Mouse (Mus musculus): ENCODE measurements around the gene Lrmda. TPM values are rescaled to one million over a fixed set of nuclear protein-coding genes. Genes with fewer than 3 reads are reported as not detected.

Gene Lrmda
- polyA plus RNA-seq, 1 experiment from 2014 or later: 0.66 TPM

- ATAC-seq (ENCODE audit: insufficient read depth, low FRiP score, low TSS enrichment): no peak
- no peaks in the 10 kb centered on the region for H3K9me3 ChIP-seq (ENCODE audit: control insufficient read depth, low read length)
- H3K4me2 ChIP-seq (ENCODE audit: low read depth): peak overlapping the region; percentile 83
- DNase-seq (ENCODE audit: low spot score): no peak
- H3K27me3 ChIP-seq (ENCODE audit: control insufficient read depth, insufficient read depth, low read length): no peaks in the 10 kb centered on the region
- peak overlapping the region; percentile 100 for H3K27ac ChIP-seq (ENCODE audit: low read depth, low read length)
- H3K9ac ChIP-seq (ENCODE audit: low read length): peak overlapping the region; percentile 97
- peak overlapping the region; percentile 88 for H3K4me3 ChIP-seq (ENCODE audit: low read depth, low read length)
- H3K36me3 ChIP-seq (ENCODE audit: control insufficient read depth, insufficient read depth, low read length): peaks cover 13% of the 10 kb centered on the region
- WGBS: under 1% methylated on average over 37 of the region's 37 CpGs
- peaks cover 15% of the 10 kb centered on the region for H3K4me1 ChIP-seq (ENCODE audit: control insufficient read depth, insufficient read depth, low read length)
Measured at GRCm38 (mm10) chr14:21985426-21985931, 34.0 kb upstream of the Lrmda start.

GRCm38 (mm10) chr14:21985981-21986732 lies 33.4 kb upstream of the Lrmda start:
- peak; percentile 82 for DNase-seq (ENCODE audit: low spot score)
- Histone ChIP-seq H3K27me3 (ENCODE audit: control insufficient read depth, insufficient read depth, low read length) (no peaks in the 10 kb centered on the region), H3K4me1 (ENCODE audit: control insufficient read depth, insufficient read depth, low read length) (peaks cover 18% of the 10 kb centered on the region), H3K36me3 (ENCODE audit: control insufficient read depth, insufficient read depth, low read length) (peaks cover 13% of the 10 kb centered on the region), H3K9me3 (ENCODE audit: control insufficient read depth, low read length) (no peaks in the 10 kb centered on the region), H3K4me2 (ENCODE audit: low read depth) (peak overlapping the region; percentile 83), H3K27ac (ENCODE audit: low read depth, low read length) (peak overlapping the region; percentile 100), H3K4me3 (ENCODE audit: low read depth, low read length) (peak overlapping the region; percentile 88), H3K9ac (ENCODE audit: low read length) (peak overlapping the region; percentile 97)
- ATAC-seq (ENCODE audit: insufficient read depth, low FRiP score, low TSS enrichment): no peak
- under 1% methylated on average over 48 of the region's 62 CpGs for WGBS

GRCm38 (mm10) chr14:21986733-21987659 lies 32.5 kb upstream of the Lrmda start:
- WGBS: under 1% methylated on average over 49 of the region's 61 CpGs
- ATAC-seq (ENCODE audit: insufficient read depth, low FRiP score, low TSS enrichment) (peak; percentile 5; the same call in 1 of the 2 replicates), DNase-seq (ENCODE audit: low spot score) (peak; percentile 61)
- no peaks in the 10 kb centered on the region for H3K27me3 ChIP-seq (ENCODE audit: control insufficient read depth, insufficient read depth, low read length)
- peak overlapping the region; percentile 97 for H3K9ac ChIP-seq (ENCODE audit: low read length)
- H3K4me1 ChIP-seq (ENCODE audit: control insufficient read depth, insufficient read depth, low read length): peaks cover 18% of the 10 kb centered on the region
- peak overlapping the region; percentile 88 for H3K4me3 ChIP-seq (ENCODE audit: low read depth, low read length)
- no peaks in the 10 kb centered on the region for H3K9me3 ChIP-seq (ENCODE audit: control insufficient read depth, low read length)
- H3K4me2 ChIP-seq (ENCODE audit: low read depth): peak overlapping the region; percentile 83
- H3K36me3 ChIP-seq (ENCODE audit: control insufficient read depth, insufficient read depth, low read length): peaks cover 13% of the 10 kb centered on the region
- peak overlapping the region; percentile 100 for H3K27ac ChIP-seq (ENCODE audit: low read depth, low read length)

GRCm38 (mm10) chr14:21987660-21988576 lies 31.6 kb upstream of the Lrmda start:
- ATAC-seq (ENCODE audit: insufficient read depth, low FRiP score, low TSS enrichment) (peak; percentile 66), DNase-seq (ENCODE audit: low spot score) (peak; percentile 98)
- Histone ChIP-seq H3K36me3 (ENCODE audit: control insufficient read depth, insufficient read depth, low read length) (peaks cover 13% of the 10 kb centered on the region), H3K4me3 (ENCODE audit: low read depth, low read length) (peak overlapping the region; percentile 88), H3K9ac (ENCODE audit: low read length) (peak overlapping the region; percentile 97), H3K27ac (ENCODE audit: low read depth, low read length) (peak overlapping the region; percentile 100), H3K4me1 (ENCODE audit: control insufficient read depth, insufficient read depth, low read length) (peaks cover 16% of the 10 kb centered on the region; the same call in 1 of the 2 replicates), H3K27me3 (ENCODE audit: control insufficient read depth, insufficient read depth, low read length) (no peaks in the 10 kb centered on the region), H3K4me2 (ENCODE audit: low read depth) (peak overlapping the region; percentile 83), H3K9me3 (ENCODE audit: control insufficient read depth, low read length) (no peaks in the 10 kb centered on the region)
- under 1% methylated on average over 62 of the region's 74 CpGs for WGBS

DNA sequence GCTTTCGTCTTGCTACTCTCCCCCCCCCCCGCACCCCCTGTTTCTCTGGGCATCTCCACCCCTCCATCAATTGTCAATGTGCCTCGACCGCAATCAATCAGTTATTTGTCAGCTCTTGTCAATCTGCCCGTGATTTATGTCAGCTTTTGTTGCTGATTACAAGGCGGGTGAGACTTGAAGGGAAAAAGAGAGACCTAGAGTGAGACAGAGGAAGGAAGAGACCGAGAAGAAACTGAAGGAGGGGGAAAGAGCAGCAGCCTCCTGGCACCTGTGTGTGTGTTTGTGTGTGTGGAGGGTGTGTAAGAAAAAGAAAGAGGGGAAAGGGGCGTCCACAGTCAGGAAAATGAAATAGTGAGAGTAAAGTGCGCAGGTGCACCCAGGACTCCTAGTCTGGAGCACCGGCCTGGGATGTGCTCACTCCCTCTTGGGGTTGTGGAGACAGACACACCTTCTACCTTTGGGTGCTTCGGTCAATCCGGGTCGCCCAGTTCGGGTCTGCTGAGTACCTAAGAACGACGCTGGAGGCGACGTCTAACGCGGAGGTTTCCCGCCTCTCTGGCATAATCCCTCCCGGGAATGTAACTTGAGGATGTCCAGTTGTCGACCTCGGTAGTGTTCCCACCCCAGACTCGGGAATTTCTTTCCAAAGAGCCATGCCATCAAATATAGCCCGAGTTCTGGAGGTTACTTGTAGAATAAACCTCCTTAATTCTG lies 30.8 kb upstream of the Lrmda start:
- Histone ChIP-seq H3K27ac (ENCODE audit: low read depth, low read length) (peak overlapping the region; percentile 93), H3K27me3 (ENCODE audit: control insufficient read depth, insufficient read depth, low read length) (no peaks in the 10 kb centered on the region), H3K9ac (ENCODE audit: low read length) (peak overlapping the region; percentile 76), H3K4me2 (ENCODE audit: low read depth) (peak overlapping the region; percentile 83), H3K4me3 (ENCODE audit: low read depth, low read length) (peak overlapping the region; percentile 88), H3K9me3 (ENCODE audit: control insufficient read depth, low read length) (no peaks in the 10 kb centered on the region), H3K36me3 (ENCODE audit: control insufficient read depth, insufficient read depth, low read length) (peaks cover 13% of the 10 kb centered on the region), H3K4me1 (ENCODE audit: control insufficient read depth, insufficient read depth, low read length) (peaks cover 21% of the 10 kb centered on the region)
- whole genome bisulfite sequencing: under 1% methylated on average over 25 of the region's 26 CpGs
- ATAC-seq (ENCODE audit: insufficient read depth, low FRiP score, low TSS enrichment): 0 out of 2 replicates have a peak, but pooled peaks have one; percentile 3
- peak; percentile 71 for DNase-seq (ENCODE audit: low spot score)

DNA sequence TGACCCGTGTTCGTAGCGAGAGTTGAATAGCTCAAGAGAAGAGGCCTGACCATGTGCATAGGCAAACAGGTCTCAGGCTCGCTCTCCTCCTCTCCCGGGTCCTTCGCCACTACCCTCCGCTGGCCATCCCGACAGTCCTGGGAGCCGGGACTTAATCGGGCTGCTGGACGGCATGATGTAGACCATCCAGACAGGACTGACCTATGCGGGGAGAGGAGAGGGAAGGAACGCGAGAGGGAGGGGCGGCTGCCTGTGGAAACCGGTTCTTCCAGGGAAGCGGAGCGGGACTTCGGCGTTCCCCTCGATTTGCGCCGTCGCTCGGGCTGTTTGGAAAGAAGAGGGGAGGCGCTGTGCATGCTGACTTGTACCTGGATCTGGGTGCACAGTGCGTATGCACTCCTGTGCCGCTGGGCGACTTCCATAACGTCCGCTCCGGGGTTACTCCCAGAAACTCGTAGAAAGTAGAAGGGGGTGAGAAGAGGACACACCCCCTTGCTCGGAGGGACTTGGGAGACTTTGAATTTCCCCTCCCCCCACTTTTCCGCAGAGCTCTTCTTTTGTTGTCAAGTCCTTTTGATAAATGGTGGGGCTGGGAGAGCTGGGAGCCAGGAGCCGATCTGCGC lies 30.1 kb upstream of the Lrmda start, which contains the start of gene Zfp503:
Zfp503 (minus strand) TSS at position 311 of the 623 bp plus-strand sequence.
- DNase-seq (ENCODE audit: low spot score) (peak; percentile 85), ATAC-seq (ENCODE audit: insufficient read depth, low FRiP score, low TSS enrichment) (peak; percentile 22; the same call in 1 of the 2 replicates)
- Histone ChIP-seq H3K9me3 (ENCODE audit: control insufficient read depth, low read length) (no peaks in the 10 kb centered on the region), H3K27ac (ENCODE audit: low read depth, low read length) (peak within 1 kb of the TSS; percentile 93), H3K27me3 (ENCODE audit: control insufficient read depth, insufficient read depth, low read length) (no peaks in the 10 kb centered on the region), H3K4me3 (ENCODE audit: low read depth, low read length) (peak within 1 kb of the TSS; percentile 88), H3K9ac (ENCODE audit: low read length) (peak within 1 kb of the TSS; percentile 76), H3K36me3 (ENCODE audit: control insufficient read depth, insufficient read depth, low read length) (peaks cover 13% of the 10 kb centered on the region), H3K4me2 (ENCODE audit: low read depth) (peak within 1 kb of the TSS; percentile 83), H3K4me1 (ENCODE audit: control insufficient read depth, insufficient read depth, low read length) (peaks cover 28% of the 10 kb centered on the region)
- WGBS: under 1% methylated on average over 37 of the region's 37 CpGs

DNA sequence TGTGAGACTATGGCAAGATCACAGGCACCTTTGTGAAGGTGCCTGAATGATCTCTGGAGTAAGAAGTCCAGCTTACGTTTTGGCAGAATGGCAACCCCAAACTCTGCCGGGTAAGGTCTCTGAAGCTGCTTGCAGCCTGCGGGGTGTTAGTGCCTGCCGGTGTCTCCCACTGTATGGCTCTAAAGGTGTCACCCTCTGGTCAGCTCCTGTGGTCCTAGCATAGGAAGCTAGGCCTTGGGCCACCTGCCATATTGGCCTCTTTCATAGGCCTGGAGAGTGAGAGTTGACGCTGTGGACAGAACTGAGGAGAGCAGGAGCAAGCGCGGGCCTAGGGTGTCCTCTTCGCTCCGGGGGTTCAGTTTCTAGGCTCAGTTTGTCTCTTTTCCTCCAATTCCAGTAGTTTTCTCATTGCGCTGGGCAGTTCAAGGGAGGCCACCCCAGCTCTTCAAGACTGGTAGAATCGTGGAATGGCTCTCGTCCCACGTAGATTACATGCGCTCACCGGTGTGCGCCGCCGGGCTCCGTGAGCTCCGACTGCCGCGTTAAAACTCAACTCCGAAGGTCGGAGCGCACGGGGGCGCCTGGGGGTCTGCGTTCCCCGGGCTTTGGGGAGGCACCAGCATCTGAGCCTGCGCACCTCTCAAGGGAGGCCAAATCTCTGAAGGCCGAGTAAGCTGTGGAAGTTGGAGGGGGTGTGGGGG lies 29.0 kb upstream of the Lrmda start:
- Histone ChIP-seq H3K9ac (ENCODE audit: low read length) (peak overlapping the region; percentile 76), H3K4me3 (ENCODE audit: low read depth, low read length) (peak overlapping the region; percentile 88), H3K27me3 (ENCODE audit: control insufficient read depth, insufficient read depth, low read length) (no peaks in the 10 kb centered on the region), H3K4me2 (ENCODE audit: low read depth) (peak overlapping the region; percentile 83), H3K27ac (ENCODE audit: low read depth, low read length) (peak overlapping the region; percentile 93), H3K9me3 (ENCODE audit: control insufficient read depth, low read length) (no peaks in the 10 kb centered on the region), H3K36me3 (ENCODE audit: control insufficient read depth, insufficient read depth, low read length) (peaks cover 4% of the 10 kb centered on the region), H3K4me1 (ENCODE audit: control insufficient read depth, insufficient read depth, low read length) (peaks cover 29% of the 10 kb centered on the region)
- DNase-seq (ENCODE audit: low spot score): peak; percentile 74
- WGBS: under 1% methylated on average over 31 of the region's 31 CpGs
- no peak for ATAC-seq (ENCODE audit: insufficient read depth, low FRiP score, low TSS enrichment)

All from neural tube, embryonic 11.5 days (tissue).